Mouse (Mus musculus): ENCODE results near the gene Gm10272.

DNA sequence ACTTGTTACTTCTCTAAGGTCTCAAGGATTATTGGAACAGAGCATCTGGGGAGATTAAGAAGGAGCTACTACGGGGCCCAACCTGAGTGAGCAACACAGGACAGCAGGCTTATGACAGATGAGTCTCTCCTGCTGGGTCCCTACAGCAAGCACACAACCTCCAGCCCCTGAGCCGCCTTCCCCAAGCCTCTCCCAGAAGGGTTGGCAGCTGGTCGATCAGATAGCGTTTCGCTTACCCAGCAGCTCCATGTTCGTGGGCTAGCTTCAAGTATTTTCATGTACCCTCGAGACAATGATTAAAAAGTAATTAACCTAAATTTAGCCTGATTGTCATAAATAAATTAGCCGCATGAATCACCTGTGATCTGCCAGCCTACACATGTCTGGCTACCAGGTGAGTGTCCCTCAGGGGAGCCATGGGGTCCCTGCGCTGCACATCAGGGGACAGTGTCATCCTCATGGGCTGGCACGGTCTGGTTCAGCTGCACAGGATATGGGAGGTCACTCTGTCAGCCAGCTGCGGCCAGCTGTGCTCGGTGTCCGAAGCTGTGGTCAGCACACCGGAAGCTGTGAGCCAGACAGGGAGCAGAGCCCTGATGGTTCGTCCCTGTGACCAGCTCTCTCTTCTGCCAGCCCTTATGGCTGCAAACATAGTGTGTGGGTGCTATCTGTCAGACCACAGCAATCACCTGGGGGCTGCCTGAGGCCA, 48.0 kb upstream of the Gm10272 start:
- TF ChIP-seq POLR2A (IDR thresholded peaks at IDR 0.05; ENCODE audit: control insufficient read depth, extremely low read depth, insufficient read depth, low read length, poor library complexity) (no peak), CTCF (IDR thresholded peaks at IDR 0.05; ENCODE audit: borderline replicate concordance, control insufficient read depth, extremely low read depth, insufficient read depth, low read length, poor library complexity) (no peak)

Data from thymus, adult 2 months (tissue).